Mouse (Mus musculus) heart, embryonic 13.5 days (tissue): ENCODE data around the gene Ntn5. TPM values are rescaled to one million over a fixed set of nuclear protein-coding genes. Genes with fewer than 3 reads are reported as not detected.

ENCODE experiments used
- ATAC-seq: fragments of 200-750 bp; cut with Nextera tagmentation; 2 replicates; pipeline ENCODE4 v1.8.0; 2017; ENCODE audit warnings: moderate TSS enrichment; ENCODE audit not compliant: insufficient number of reproducible peaks, low FRiP score, low TSS enrichment; ENCODE audit errors: extremely low read depth
- H3K27ac ChIP-seq: fragments of 300-500 bp; sonication (generic); replicated peaks from 2 replicates; pipeline ENCODE4 v1.5.1; 2015; ENCODE audit warnings: moderate library complexity, mild to moderate bottlenecking, inconsistent platforms
- H3K27me3 ChIP-seq: fragments of 300-500 bp; sonication (generic); replicated peaks from 2 replicates; pipeline ENCODE4 v1.6.1; 2015; ENCODE audit warnings: mild to moderate bottlenecking, inconsistent platforms
- H3K36me3 ChIP-seq: fragments of 300-500 bp; sonication (generic); 2 replicates; pipeline ENCODE4 v1.6.1; 2015; ENCODE audit warnings: mild to moderate bottlenecking, inconsistent platforms
- H3K4me1 ChIP-seq: fragments of 300-500 bp; sonication (generic); 2 replicates; pipeline ENCODE4 v1.6.1; 2015; ENCODE audit warnings: inconsistent platforms
- H3K4me2 ChIP-seq: fragments of 300-500 bp; sonication (generic); 2 replicates; pipeline ENCODE4 v1.6.1; 2015; ENCODE audit warnings: inconsistent platforms, mild to moderate bottlenecking, moderate library complexity
- H3K4me3 ChIP-seq: fragments of 300-500 bp; sonication (generic); 2 replicates; pipeline ENCODE4 v1.5.1; 2015; ENCODE audit warnings: moderate library complexity, mild to moderate bottlenecking, inconsistent platforms
- H3K9ac ChIP-seq: fragments of 300-500 bp; sonication (generic); 2 replicates; pipeline ENCODE4 v1.6.1; 2015; ENCODE audit warnings: inconsistent platforms, mild to moderate bottlenecking, moderate library complexity
- H3K9me3 ChIP-seq: fragments of 300-500 bp; sonication (generic); 2 replicates; pipeline ENCODE4 v1.6.1; 2016; ENCODE audit warnings: inconsistent platforms
- WGBS: fragments of 180-500 bp; shearing (Covaris S2); methylation state at CpG from one replicate; pipeline ENCODE4 v1.1.7; 2015; ENCODE audit warnings: mixed read lengths; 5-methylcytosine and 5-hydroxymethylcytosine counted together
- polyA plus RNA-seq: library from polyadenylated mRNA; unstranded; fragments of >200 nt; fragmentation: Nextera tagmentation; extraction: Ambion mirVana; gene quantifications from 2 replicates; pipeline ENCODE4 v1.2.1, GENCODE M21; 2015

The Ntn5 gene
- polyA plus RNA-seq, 1 experiment from 2014 or later, result 0.11 TPM

GRCm38 (mm10) chr7:45701607-45702006, 17.8 kb downstream of the Ntn5 start:
- Histone ChIP-seq H3K27ac (no peak overlapping the region), H3K27me3 (peaks cover 40% of the 10 kb centered on the region), H3K4me1 (peaks cover 49% of the 10 kb centered on the region), H3K9me3 (no peaks in the 10 kb centered on the region), H3K9ac (peak overlapping the region; percentile 77; the same call in 1 of the 2 replicates), H3K4me3 (peak overlapping the region; percentile 51; the same call in 1 of the 2 replicates), H3K36me3 (no peaks in the 10 kb centered on the region), H3K4me2 (peak overlapping the region; percentile 82)
- no peak for ATAC-seq
- WGBS, result 76% methylated on average over 11 of the region's 11 CpGs

- no peaks in the 10 kb centered on the region for H3K36me3 ChIP-seq
- no peak overlapping the region for H3K27ac ChIP-seq
- 88% methylated on average over 11 of the region's 11 CpGs for WGBS
- H3K4me2 ChIP-seq, result no peak overlapping the region
- H3K9me3 ChIP-seq, result no peaks in the 10 kb centered on the region
- peaks cover 55% of the 10 kb centered on the region for H3K4me1 ChIP-seq
- no peak overlapping the region for H3K4me3 ChIP-seq
- no peak overlapping the region for H3K9ac ChIP-seq
- peaks cover 40% of the 10 kb centered on the region for H3K27me3 ChIP-seq
- ATAC-seq, result no peak
Observed at GRCm38 (mm10) chr7:45702316-45702715, 18.5 kb downstream of the Ntn5 start.

DNA sequence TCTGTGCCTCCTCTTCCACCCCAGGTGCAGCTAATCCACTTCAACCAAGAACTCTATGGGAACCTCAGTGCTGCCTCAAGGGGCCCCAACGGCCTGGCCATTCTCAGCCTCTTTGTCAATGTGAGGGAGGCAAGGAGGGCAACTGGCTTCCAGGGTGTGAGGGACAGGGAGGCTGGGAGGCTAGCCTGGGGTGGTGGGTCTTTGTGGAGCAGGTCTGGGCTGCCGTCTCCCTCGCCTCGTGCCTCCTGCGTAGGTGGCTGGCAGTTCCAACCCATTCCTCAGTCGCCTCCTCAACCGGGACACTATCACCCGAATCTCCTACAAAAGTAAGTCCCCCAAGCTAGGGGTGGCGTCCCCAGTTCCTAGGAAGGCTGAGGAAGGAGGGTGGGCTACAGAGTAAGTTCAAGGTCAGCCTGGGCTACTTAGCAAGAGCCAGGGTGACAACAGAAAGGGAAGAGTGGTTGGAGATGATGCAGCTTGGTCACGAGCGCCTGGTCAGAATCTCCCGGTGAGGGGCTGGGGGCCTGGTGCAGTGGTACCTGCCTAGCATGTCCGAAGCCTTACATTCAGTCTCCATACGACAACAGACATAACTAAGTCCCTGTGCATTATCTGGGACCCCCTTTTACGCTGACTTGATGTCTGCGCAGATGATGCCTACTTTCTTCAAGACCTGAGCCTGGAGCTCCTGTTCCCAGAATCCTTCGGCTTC, 19.1 kb downstream of the Ntn5 start:
- Histone ChIP-seq H3K36me3 (no peaks in the 10 kb centered on the region), H3K4me1 (peaks cover 62% of the 10 kb centered on the region), H3K27me3 (peaks cover 37% of the 10 kb centered on the region), H3K9me3 (no peaks in the 10 kb centered on the region), H3K4me3 (no peak overlapping the region), H3K4me2 (peak overlapping the region; percentile 99; the same call in 1 of the 2 replicates), H3K27ac (no peak overlapping the region), H3K9ac (peak overlapping the region; percentile 83; the same call in 1 of the 2 replicates)
- 86% methylated on average over 17 of the region's 17 CpGs for WGBS
- no peak for ATAC-seq

GRCm38 (mm10) chr7:45703521-45704033, 19.8 kb downstream of the Ntn5 start:
- Histone ChIP-seq H3K36me3 (no peaks in the 10 kb centered on the region), H3K4me1 (peaks cover 68% of the 10 kb centered on the region), H3K9me3 (no peaks in the 10 kb centered on the region), H3K27me3 (peaks cover 31% of the 10 kb centered on the region), H3K9ac (peak overlapping the region; percentile 83), H3K27ac (peak overlapping the region; percentile 86), H3K4me3 (peak overlapping the region; percentile 82), H3K4me2 (peak overlapping the region; percentile 99)
- ATAC-seq, result no peak
- 40% methylated on average over 12 of the region's 12 CpGs for WGBS

DNA sequence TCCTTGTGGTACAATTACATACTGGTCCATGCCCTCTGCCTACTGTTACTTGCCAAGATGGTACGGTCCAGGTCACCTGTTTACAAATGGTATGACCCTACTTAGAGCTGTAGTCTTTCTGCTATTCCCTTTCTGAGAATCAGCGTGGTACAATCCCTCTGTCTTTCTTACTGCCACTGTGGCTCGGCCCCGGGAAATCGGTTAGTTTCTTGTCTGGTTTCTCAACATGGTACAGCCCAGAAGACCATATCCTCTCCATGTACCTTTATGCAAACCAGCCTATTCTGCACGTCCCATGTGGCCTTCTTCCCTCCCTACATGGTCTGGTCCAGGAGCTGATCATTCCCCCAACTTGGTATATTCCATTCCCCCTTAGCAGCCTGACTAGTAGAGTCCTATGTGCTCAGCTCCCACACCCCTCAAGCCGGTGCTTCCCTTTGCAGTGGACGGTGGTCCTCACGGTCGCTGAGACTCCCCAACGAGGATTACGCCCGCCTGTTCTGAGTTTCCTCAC, 20.3 kb downstream of the Ntn5 start:
- Histone ChIP-seq H3K9ac (peak overlapping the region; percentile 83), H3K4me1 (peaks cover 73% of the 10 kb centered on the region), H3K4me3 (peak overlapping the region; percentile 82), H3K4me2 (peak overlapping the region; percentile 99), H3K9me3 (no peaks in the 10 kb centered on the region), H3K27ac (peak overlapping the region; percentile 86), H3K27me3 (peaks cover 25% of the 10 kb centered on the region), H3K36me3 (no peaks in the 10 kb centered on the region)
- under 1% methylated on average over 13 of the region's 13 CpGs for WGBS
- 0 out of 2 replicates have a peak, but pooled peaks have one; percentile 6 for ATAC-seq

DNA sequence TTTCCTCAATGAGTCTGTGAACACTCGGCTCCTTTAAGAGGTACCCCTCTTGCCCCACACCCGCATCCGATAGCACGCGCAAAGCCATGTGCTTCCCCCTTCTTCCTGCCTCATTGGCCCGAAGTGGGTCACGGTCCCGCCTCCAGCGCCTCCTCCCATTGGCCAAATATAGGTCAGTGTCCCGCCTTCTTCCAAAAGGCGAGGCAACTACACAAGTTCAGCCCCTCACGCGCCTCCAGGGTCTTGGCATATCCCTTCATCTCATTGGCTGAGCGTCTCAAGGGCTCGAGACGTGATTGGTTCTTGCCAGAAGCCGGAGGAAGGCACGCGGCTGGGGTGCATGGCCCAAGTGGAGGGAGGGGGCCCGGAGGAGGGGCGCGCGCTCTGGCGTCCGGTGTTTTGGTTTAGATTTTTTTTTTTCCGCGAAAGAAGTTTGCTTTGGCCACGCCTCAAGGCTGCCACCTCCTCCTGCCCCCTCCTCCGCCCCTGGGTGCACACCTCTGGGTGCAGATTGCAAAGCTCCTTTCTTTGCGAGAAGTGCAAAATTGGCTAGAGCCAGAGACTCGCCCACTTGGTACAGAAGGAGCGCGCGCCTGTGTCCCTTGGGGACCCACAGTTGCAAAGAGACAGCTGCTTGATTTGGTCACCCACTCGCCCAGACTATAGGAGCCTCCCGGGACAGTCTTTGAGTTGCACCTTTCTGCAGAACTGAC, 21.1 kb downstream of the Ntn5 start, which contains the start of gene Dbp:
Gene Dbp, plus strand, starts transcription at position 359 of the 713 bp plus-strand sequence.
- peak; percentile 79 for ATAC-seq
- peak within 1 kb of the TSS; percentile 99 for H3K4me2 ChIP-seq
- H3K9ac ChIP-seq, result peak within 1 kb of the TSS; percentile 91
- peak within 1 kb of the TSS; percentile 82 for H3K4me3 ChIP-seq
- H3K36me3 ChIP-seq, result peaks cover 4% of the 10 kb centered on the region
- H3K27me3 ChIP-seq, result peaks cover 18% of the 10 kb centered on the region
- WGBS, result under 1% methylated on average over 36 of the region's 36 CpGs
- H3K9me3 ChIP-seq, result no peaks in the 10 kb centered on the region
- H3K27ac ChIP-seq, result peak within 1 kb of the TSS; percentile 92
- peaks cover 69% of the 10 kb centered on the region for H3K4me1 ChIP-seq

DNA sequence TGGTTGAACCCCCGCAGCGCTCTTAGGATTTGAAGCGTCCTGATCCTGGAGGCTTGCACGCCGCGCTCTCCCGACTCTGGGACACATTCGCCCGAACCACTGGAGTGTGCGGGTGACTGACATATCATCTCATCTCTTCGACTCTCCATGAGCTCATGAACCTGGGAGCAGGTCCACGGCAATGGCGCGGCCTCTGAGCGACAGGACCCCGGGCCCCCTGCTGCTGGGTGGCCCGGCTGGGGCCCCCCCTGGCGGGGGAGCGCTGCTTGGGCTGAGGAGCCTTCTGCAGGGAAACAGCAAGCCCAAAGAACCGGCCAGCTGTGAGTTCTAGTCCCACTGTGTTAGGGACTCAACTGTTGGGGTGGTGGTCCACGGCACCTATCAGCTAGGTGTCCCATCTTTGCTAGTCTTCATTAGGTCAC, 21.6 kb downstream of the Ntn5 start:
- no peak for ATAC-seq
- peak overlapping the region; percentile 91 for H3K9ac ChIP-seq
- H3K27ac ChIP-seq, result peak overlapping the region; percentile 92
- H3K9me3 ChIP-seq, result no peaks in the 10 kb centered on the region
- peaks cover 12% of the 10 kb centered on the region for H3K27me3 ChIP-seq
- H3K4me1 ChIP-seq, result peaks cover 64% of the 10 kb centered on the region
- peaks cover 10% of the 10 kb centered on the region for H3K36me3 ChIP-seq
- under 1% methylated on average over 21 of the region's 21 CpGs for WGBS
- peak overlapping the region; percentile 99 for H3K4me2 ChIP-seq
- peak overlapping the region; percentile 82 for H3K4me3 ChIP-seq

GRCm38 (mm10) chr7:45705873-45706281, 22.1 kb downstream of the Ntn5 start:
- peak; percentile 11; the same call in 1 of the 2 replicates for ATAC-seq
- no peaks in the 10 kb centered on the region for H3K9me3 ChIP-seq
- H3K4me2 ChIP-seq, result peak overlapping the region; percentile 99
- H3K4me3 ChIP-seq, result peak overlapping the region; percentile 82
- peaks cover 9% of the 10 kb centered on the region for H3K27me3 ChIP-seq
- peaks cover 60% of the 10 kb centered on the region for H3K4me1 ChIP-seq
- H3K36me3 ChIP-seq, result peaks cover 14% of the 10 kb centered on the region
- peak overlapping the region; percentile 91 for H3K9ac ChIP-seq
- WGBS, result 0% methylated on average over 7 of the region's 7 CpGs
- H3K27ac ChIP-seq, result peak overlapping the region; percentile 92

DNA sequence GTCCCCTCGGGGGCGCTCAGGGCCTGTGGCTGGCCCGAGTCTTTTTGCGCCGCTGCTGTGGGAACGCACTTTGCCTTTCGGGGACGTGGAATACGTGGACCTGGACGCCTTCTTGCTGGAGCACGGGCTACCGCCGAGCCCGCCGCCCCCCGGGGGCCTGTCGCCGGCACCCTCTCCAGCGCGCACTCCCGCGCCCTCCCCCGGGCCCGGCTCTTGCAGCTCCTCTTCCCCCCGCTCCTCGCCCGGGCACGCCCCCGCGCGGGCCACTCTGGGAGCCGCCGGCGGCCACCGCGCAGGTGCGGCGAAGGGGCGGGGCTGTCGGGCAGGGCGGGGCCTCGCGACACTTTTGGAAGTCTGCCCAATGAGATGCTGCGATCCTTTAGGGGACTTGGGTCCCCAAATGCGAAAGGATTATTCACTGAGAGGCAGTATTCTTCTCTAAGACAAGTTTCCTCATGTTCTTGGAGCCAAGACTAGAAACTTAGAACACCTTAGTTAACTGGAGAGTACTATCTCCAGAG, 23.0 kb downstream of the Ntn5 start:
- H3K9ac ChIP-seq, result peak overlapping the region; percentile 91
- WGBS, result 1% methylated on average over 44 of the region's 45 CpGs
- H3K36me3 ChIP-seq, result peaks cover 23% of the 10 kb centered on the region
- peak overlapping the region; percentile 92 for H3K27ac ChIP-seq
- H3K4me3 ChIP-seq, result peak overlapping the region; percentile 82
- H3K4me1 ChIP-seq, result peaks cover 53% of the 10 kb centered on the region
- ATAC-seq, result no peak
- H3K4me2 ChIP-seq, result peak overlapping the region; percentile 99
- H3K9me3 ChIP-seq, result no peaks in the 10 kb centered on the region
- no peaks in the 10 kb centered on the region for H3K27me3 ChIP-seq

DNA sequence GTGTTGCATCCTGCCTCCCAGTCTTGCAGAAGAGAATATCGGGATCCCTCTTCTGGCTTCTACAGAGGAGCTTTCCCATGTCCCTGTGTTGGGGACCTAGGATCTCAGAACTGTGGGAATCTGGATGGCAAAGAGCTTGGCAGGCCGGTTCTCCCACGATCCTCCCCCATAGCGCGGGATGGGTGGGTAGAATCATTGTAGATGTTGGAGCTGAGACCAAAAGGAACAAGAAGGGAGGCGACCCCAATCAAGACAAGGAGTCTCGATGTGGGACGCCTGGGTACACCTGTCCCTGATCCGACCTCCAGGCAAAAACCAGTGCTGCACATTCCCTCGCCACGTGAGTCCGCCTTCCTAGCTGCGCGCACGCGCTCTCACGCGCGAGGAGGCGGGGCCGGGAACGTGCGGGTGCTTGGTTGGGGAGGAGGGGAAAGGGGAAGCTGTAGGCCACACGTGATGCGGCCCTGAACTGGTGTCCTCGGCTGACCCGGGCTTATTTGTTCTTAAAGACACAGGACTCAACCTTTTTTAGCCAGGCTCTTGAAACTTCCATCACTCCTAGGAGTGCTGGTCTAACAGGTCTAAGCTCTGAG, 23.6 kb downstream of the Ntn5 start:
- Histone ChIP-seq H3K36me3 (peaks cover 30% of the 10 kb centered on the region), H3K9ac (peak overlapping the region; percentile 91), H3K9me3 (no peaks in the 10 kb centered on the region), H3K4me1 (peaks cover 53% of the 10 kb centered on the region), H3K27ac (peak overlapping the region; percentile 92), H3K27me3 (no peaks in the 10 kb centered on the region), H3K4me2 (peak overlapping the region; percentile 99), H3K4me3 (peak overlapping the region; percentile 82)
- WGBS, result under 1% methylated on average over 27 of the region's 27 CpGs
- 0 out of 2 replicates have a peak, but pooled peaks have one; percentile 20 for ATAC-seq
